Mouse (Mus musculus) brain, embryonic 14.5 days (tissue): Measurements from ENCODE around the gene Plekha5.

ENCODE experiments used
- CTCF ChIP-seq: fragments of 200-500 bp; IDR thresholded peaks from 2 replicates; pipeline ENCODE4 v1.5.1; 2012; ENCODE audit warnings: inconsistent platforms, mild to moderate bottlenecking, moderate library complexity, borderline replicate concordance; ENCODE audit not compliant: insufficient read depth, insufficient read length; ENCODE audit errors: extremely low read depth
- POLR2A ChIP-seq: fragments of 200-500 bp; IDR thresholded peaks from 2 replicates; pipeline ENCODE4 v1.6.1; 2012; ENCODE audit warnings: mild to moderate bottlenecking, inconsistent platforms, borderline replicate concordance; ENCODE audit not compliant: poor library complexity, insufficient read depth, insufficient read length, severe bottlenecking; ENCODE audit errors: extremely low read depth

DNA sequence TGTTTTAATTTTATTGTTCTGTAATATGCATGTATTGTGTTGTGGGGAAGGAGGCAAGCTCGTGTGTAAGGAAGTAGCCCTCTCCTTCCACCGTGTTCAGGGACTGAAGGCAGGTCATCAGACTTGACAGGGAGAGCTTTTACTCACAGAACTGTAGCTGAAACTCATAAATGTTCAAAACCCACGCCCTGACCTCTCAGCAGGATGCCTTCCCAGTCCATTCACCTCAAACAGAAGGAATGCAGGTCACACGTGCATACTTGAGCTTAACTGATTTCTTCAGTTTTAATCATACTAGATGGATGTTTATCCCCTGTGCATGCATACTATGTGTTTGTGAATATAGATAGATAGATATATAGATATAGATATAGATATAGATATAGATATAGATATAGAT lies 48.2 kb upstream of the Plekha5 start:
- no peak for TF ChIP-seq CTCF
- TF ChIP-seq POLR2A, result no peak
